Mouse (Mus musculus) MEL (cell line): Measurements from ENCODE around the gene Plekhg3. TPM values are rescaled to one million over a fixed set of nuclear protein-coding genes. Genes with fewer than 3 reads are reported as not detected.

ENCODE experiments used
- DNase-seq: peaks from one replicate; pipeline ENCODE4 v3.0.0; 2011; ENCODE audit warnings: low read depth, low spot score
- H3K27ac ChIP-seq: 2 replicates; pipeline ENCODE4 v1.5.1; 2012; ENCODE audit warnings: low read depth, mild to moderate bottlenecking, control low read depth, low read length, moderate library complexity; ENCODE audit not compliant: control insufficient read depth
- H3K27me3 ChIP-seq, 2 experiments: fragments of 150-350 bp in 1 of 2; sonication (generic) in 1 of 2; 2 replicates each; pipeline ENCODE4 v1.6.1; 2012; ENCODE audit warnings: low read length in 2 of 2, mild to moderate bottlenecking in 2 of 2, improper control_type of control experiment in 1 of 2, moderate library complexity in 1 of 2; ENCODE audit not compliant: insufficient read depth in 2 of 2, control insufficient read depth in 1 of 2
- H3K36me3 ChIP-seq, 2 experiments: 2 replicates each; pipeline ENCODE4 v1.6.1; 2012 to 2014; ENCODE audit warnings: low read length in 2 of 2, improper control_type of control experiment in 1 of 2, inconsistent platforms in 1 of 2, mild to moderate bottlenecking in 1 of 2; ENCODE audit not compliant: insufficient read depth in 2 of 2, control insufficient read depth in 1 of 2
- H3K4me1 ChIP-seq, 2 experiments: fragments of 150-350 bp in 1 of 2; sonication (generic) in 1 of 2; 2 replicates each; pipeline ENCODE4 v1.6.1; 2012; ENCODE audit warnings: low read length in 2 of 2, improper control_type of control experiment in 1 of 2, mild to moderate bottlenecking in 1 of 2; ENCODE audit not compliant: insufficient read depth in 2 of 2, control insufficient read depth in 1 of 2
- H3K4me3 ChIP-seq, 2 experiments: fragments of 150-350 bp in 1 of 2; sonication (generic) in 1 of 2; 2 replicates each; pipeline ENCODE4 v1.5.1; 2012; ENCODE audit warnings: low read depth in 2 of 2, low read length in 2 of 2, mild to moderate bottlenecking in 2 of 2, moderate library complexity in 2 of 2, control low read depth in 1 of 2, improper control_type of control experiment in 1 of 2; ENCODE audit not compliant: control insufficient read depth in 1 of 2, insufficient read depth in 1 of 2
- H3K79me2 ChIP-seq: 2 replicates; pipeline ENCODE4 v1.6.1; 2012; ENCODE audit warnings: mild to moderate bottlenecking, low read length, moderate library complexity; ENCODE audit not compliant: control insufficient read depth, poor library complexity, insufficient read depth
- H3K9ac ChIP-seq: 2 replicates; pipeline ENCODE4 v1.6.1; 2012; ENCODE audit warnings: low read depth, mild to moderate bottlenecking, control low read depth, low read length, moderate library complexity; ENCODE audit not compliant: control insufficient read depth, poor library complexity, severe bottlenecking
- H3K9me3 ChIP-seq: fragments of 150-350 bp; sonication (generic); replicated peaks from 2 replicates; pipeline ENCODE4 v1.6.1; 2012; ENCODE audit warnings: mild to moderate bottlenecking, low read length, improper control_type of control experiment, moderate library complexity; ENCODE audit not compliant: insufficient read depth
- EP300 ChIP-seq, 2 experiments: IDR thresholded peaks; 2 replicates each; pipeline ENCODE4 v1.6.1; 2011; ENCODE audit warnings: improper control_type of control experiment in 2 of 2, low read length in 2 of 2, low read depth in 1 of 2, mild to moderate bottlenecking in 1 of 2
- ETS1 ChIP-seq: IDR thresholded peaks from 2 replicates; pipeline ENCODE4 v1.6.1; 2012; ENCODE audit warnings: low read depth, mild to moderate bottlenecking, inconsistent platforms, low read length, improper control_type of control experiment, moderate library complexity
- GATA1 ChIP-seq: IDR thresholded peaks from 2 replicates; pipeline ENCODE4 v1.6.1; 2011; ENCODE audit warnings: low read depth, low read length, improper control_type of control experiment
- KAT2A ChIP-seq: conservative IDR thresholded peaks from 2 replicates; pipeline ENCODE4 v1.6.1; 2012; ENCODE audit warnings: low read depth, low read length, improper control_type of control experiment, inconsistent platforms
- MAZ ChIP-seq: IDR thresholded peaks from 2 replicates; pipeline ENCODE4 v1.6.1; 2012; ENCODE audit warnings: low read depth, mild to moderate bottlenecking, inconsistent platforms, low read length, improper control_type of control experiment
- MYC ChIP-seq: IDR thresholded peaks from 2 replicates; pipeline ENCODE4 v1.6.1; 2011; ENCODE audit warnings: low read depth, mild to moderate bottlenecking, low read length, improper control_type of control experiment, moderate library complexity
- POLR2A ChIP-seq, 2 experiments: IDR thresholded peaks; 2 replicates each; pipeline ENCODE4 v1.6.1; 2011 to 2012; ENCODE audit warnings: low read length in 2 of 2, mild to moderate bottlenecking in 2 of 2, control low read depth in 1 of 2, improper control_type of control experiment in 1 of 2, low read depth in 1 of 2, moderate library complexity in 1 of 2; ENCODE audit not compliant: control insufficient read depth in 1 of 2, insufficient read depth in 1 of 2, poor library complexity in 1 of 2
- RAD21 ChIP-seq: IDR thresholded peaks from 2 replicates; pipeline ENCODE4 v1.6.1; 2011; ENCODE audit warnings: mild to moderate bottlenecking, low read depth, low read length, improper control_type of control experiment
- SIN3A ChIP-seq: IDR thresholded peaks from 2 replicates; pipeline ENCODE4 v1.6.1; 2012; ENCODE audit warnings: low read length, improper control_type of control experiment, inconsistent platforms
- TAL1 ChIP-seq: IDR thresholded peaks from 2 replicates; pipeline ENCODE4 v1.6.1; 2012; ENCODE audit warnings: mild to moderate bottlenecking, inconsistent platforms, low read length, moderate library complexity, mixed read lengths
- TBP ChIP-seq: IDR thresholded peaks from 2 replicates; pipeline ENCODE4 v1.8.0; 2011; ENCODE audit warnings: low read depth, low read length, improper control_type of control experiment
- ZC3H11A ChIP-seq: IDR thresholded peaks from 2 replicates; pipeline ENCODE4 v1.6.1; 2012; ENCODE audit warnings: low read depth, mild to moderate bottlenecking, inconsistent platforms, low read length, improper control_type of control experiment
- ZNF384 ChIP-seq: IDR thresholded peaks from 2 replicates; pipeline ENCODE4 v1.6.1; 2012; ENCODE audit warnings: low read depth, mild to moderate bottlenecking, inconsistent platforms, low read length, improper control_type of control experiment
- polyA plus RNA-seq, 2 experiments: library from polyadenylated mRNA; stranded (reverse) in 1 of 2; unstranded in 1 of 2; fragments of >175 nt in 1 of 2; fragments of >200 nt in 1 of 2; gene quantifications; 2 replicates each; pipeline versions ENCODE4 v1.2.1 to v1.2.4; 2012; ENCODE audit warnings: low replicate concordance in 2 of 2, low read depth in 1 of 2; ENCODE audit not compliant: insufficient read length in 2 of 2, insufficient read depth in 1 of 2, missing spikeins in 1 of 2
- total RNA-seq: library from RNA; depleted of rRNA; stranded (reverse); fragments of 300-350 nt; gene quantifications from 2 replicates; pipeline ENCODE4 v1.2.3, GENCODE M21; 2012

Gene Plekhg3
- total and polyA plus RNA-seq, 3 experiments = 0.92 to 7.0 TPM; not detected in 1

GRCm38 (mm10) chr12:76540701-76541221, 10.1 kb downstream of the Plekhg3 start:
- no peak overlapping the region for H3K27ac ChIP-seq
- peaks cover 0 to 23% of the 10 kb centered on the region in 2 experiments; a peak in 2 of 4 replicates for H3K36me3 ChIP-seq
- DNase-seq = no peak
- TF ChIP-seq POLR2A (IDR thresholded peaks at IDR 0.05; ENCODE audit: control insufficient read depth in 1 of 2, insufficient read depth in 1 of 2, low read depth in 1 of 2, low read length in 2 of 2, poor library complexity in 1 of 2) (no peak), ETS1 (peak; percentile 19; the same call in 1 of the 2 replicates)
- TF ChIP-seq, all 39 proteins: peak for 1
- H3K9ac ChIP-seq = no peak overlapping the region
- H3K4me1 ChIP-seq = peaks cover 4 to 30% of the 10 kb centered on the region in 2 experiments; a peak in 2 of 4 replicates
- no peaks in the 10 kb centered on the region for H3K79me2 ChIP-seq
- no peak overlapping the region for H3K4me3 ChIP-seq
- H3K27me3 ChIP-seq = no peaks in the 10 kb centered on the region
- H3K9me3 ChIP-seq = no peaks in the 10 kb centered on the region

GRCm38 (mm10) chr12:76541475-76541874, 10.8 kb downstream of the Plekhg3 start:
- TF ChIP-seq EP300 (IDR thresholded peaks at IDR 0.05; ENCODE audit: low read depth in 1 of 2, low read length in 2 of 2) (no peak), TAL1 (no peak), ZNF384 (0 out of 2 replicates have a peak, but pooled peaks have one; percentile 20)
- Histone ChIP-seq H3K36me3 (peaks cover 0 to 18% of the 10 kb centered on the region in 2 experiments; a peak in 2 of 4 replicates), H3K4me3 (no peak overlapping the region), H3K79me2 (no peaks in the 10 kb centered on the region), H3K27me3 (no peaks in the 10 kb centered on the region), H3K9ac (no peak overlapping the region), H3K4me1 (peaks cover 4 to 23% of the 10 kb centered on the region in 2 experiments; a peak in 2 of 4 replicates), H3K27ac (no peak overlapping the region), H3K9me3 (no peaks in the 10 kb centered on the region)
- no peak for DNase-seq

GRCm38 (mm10) chr12:76541879-76542278, 11.2 kb downstream of the Plekhg3 start:
- H3K27ac ChIP-seq = no peak overlapping the region
- no peak for TF ChIP-seq RAD21
- TF ChIP-seq SIN3A = no peak
- no peak for TF ChIP-seq KAT2A
- TF ChIP-seq MYC = no peak
- no peak for TF ChIP-seq POLR2A (IDR thresholded peaks at IDR 0.05; ENCODE audit: control insufficient read depth in 1 of 2, insufficient read depth in 1 of 2, low read depth in 1 of 2, low read length in 2 of 2, poor library complexity in 1 of 2)
- TF ChIP-seq ZC3H11A = no peak
- no peak for TF ChIP-seq MAZ
- TF ChIP-seq GATA1 = no peak
- no peak for TF ChIP-seq TBP
- DNase-seq = no peak
- no peak overlapping the region for H3K9ac ChIP-seq
- H3K9me3 ChIP-seq = no peaks in the 10 kb centered on the region
- no peak overlapping the region for H3K4me3 ChIP-seq
- H3K4me1 ChIP-seq = peaks cover 1 to 19% of the 10 kb centered on the region in 2 experiments; a peak in 2 of 4 replicates
- peaks cover 0 to 13% of the 10 kb centered on the region in 2 experiments; a peak in 2 of 4 replicates for H3K36me3 ChIP-seq
- H3K79me2 ChIP-seq = no peaks in the 10 kb centered on the region
- no peaks in the 10 kb centered on the region for H3K27me3 ChIP-seq
